Mouse (Mus musculus) gastrocnemius, postnatal 25 days (tissue): Measurements from ENCODE around the gene Usp10. TPM values are rescaled to one million over a fixed set of nuclear protein-coding genes. Genes with fewer than 3 reads are reported as not detected.

ENCODE experiments used
- DNase-seq: peaks from one replicate; pipeline ENCODE4 v3.0.0; 2022
- total RNA-seq, 2 experiments: library from RNA; stranded (reverse); gene quantifications; 1 replicate in 1 of 2; 2 replicates in 1 of 2; pipeline ENCODE4 v1.2.3; 2021

Gene Usp10
- total RNA-seq, 2 experiments from 2014 or later = 42.2 to 50.1 TPM

GRCm38 (mm10) chr8:119915298-119915697, 5.1 kb downstream of the Usp10 start:
- no peak for DNase-seq

- no peak for DNase-seq
Measured at GRCm38 (mm10) chr8:119916237-119916892, 6.2 kb downstream of the Usp10 start.

GRCm38 (mm10) chr8:119917415-119917814, 7.3 kb downstream of the Usp10 start:
- DNase-seq = no peak

GRCm38 (mm10) chr8:119918155-119918567, 8.0 kb downstream of the Usp10 start:
- no peak for DNase-seq

- no peak for DNase-seq
Measured at GRCm38 (mm10) chr8:119923259-119923658, 13.1 kb downstream of the Usp10 start.

GRCm38 (mm10) chr8:119925428-119925827, 15.3 kb downstream of the Usp10 start:
- no peak for DNase-seq

GRCm38 (mm10) chr8:119926474-119926873, 16.3 kb downstream of the Usp10 start:
- no peak for DNase-seq

GRCm38 (mm10) chr8:119927422-119928092, 17.4 kb downstream of the Usp10 start:
- no peak for DNase-seq

GRCm38 (mm10) chr8:119931317-119931716, 21.2 kb downstream of the Usp10 start:
- DNase-seq = no peak

- DNase-seq = no peak
Measured at GRCm38 (mm10) chr8:119933681-119934080, 23.5 kb downstream of the Usp10 start.

GRCm38 (mm10) chr8:119935541-119935940, 25.4 kb downstream of the Usp10 start:
- no peak for DNase-seq

- DNase-seq = no peak
Measured at GRCm38 (mm10) chr8:119938481-119938880, 28.3 kb downstream of the Usp10 start.

- no peak for DNase-seq
Measured at GRCm38 (mm10) chr8:119939336-119939735, 29.2 kb downstream of the Usp10 start.

- DNase-seq = no peak
Measured at GRCm38 (mm10) chr8:119941471-119941870, 31.3 kb downstream of the Usp10 start.

- DNase-seq = no peak
Measured at GRCm38 (mm10) chr8:119943616-119944015, 33.5 kb downstream of the Usp10 start.

- peak; percentile 45 for DNase-seq
Measured at GRCm38 (mm10) chr8:119944096-119944811, 34.1 kb downstream of the Usp10 start.

- no peak for DNase-seq
Measured at GRCm38 (mm10) chr8:119946326-119946865, 36.2 kb downstream of the Usp10 start.

GRCm38 (mm10) chr8:119947653-119948052, 37.5 kb downstream of the Usp10 start:
- no peak for DNase-seq

GRCm38 (mm10) chr8:119948340-119948739, 38.2 kb downstream of the Usp10 start:
- no peak for DNase-seq

- no peak for DNase-seq
Measured at GRCm38 (mm10) chr8:119952282-119952681, 42.1 kb downstream of the Usp10 start.

GRCm38 (mm10) chr8:119952747-119953146, 42.6 kb downstream of the Usp10 start:
- DNase-seq = no peak

GRCm38 (mm10) chr8:119955333-119955732, 45.2 kb downstream of the Usp10 start:
- no peak for DNase-seq

- DNase-seq = no peak
Measured at GRCm38 (mm10) chr8:119958076-119958475, 47.9 kb downstream of the Usp10 start.
